Mouse (Mus musculus): ENCODE results near the gene Snx3.

The Snx3 gene

DNA sequence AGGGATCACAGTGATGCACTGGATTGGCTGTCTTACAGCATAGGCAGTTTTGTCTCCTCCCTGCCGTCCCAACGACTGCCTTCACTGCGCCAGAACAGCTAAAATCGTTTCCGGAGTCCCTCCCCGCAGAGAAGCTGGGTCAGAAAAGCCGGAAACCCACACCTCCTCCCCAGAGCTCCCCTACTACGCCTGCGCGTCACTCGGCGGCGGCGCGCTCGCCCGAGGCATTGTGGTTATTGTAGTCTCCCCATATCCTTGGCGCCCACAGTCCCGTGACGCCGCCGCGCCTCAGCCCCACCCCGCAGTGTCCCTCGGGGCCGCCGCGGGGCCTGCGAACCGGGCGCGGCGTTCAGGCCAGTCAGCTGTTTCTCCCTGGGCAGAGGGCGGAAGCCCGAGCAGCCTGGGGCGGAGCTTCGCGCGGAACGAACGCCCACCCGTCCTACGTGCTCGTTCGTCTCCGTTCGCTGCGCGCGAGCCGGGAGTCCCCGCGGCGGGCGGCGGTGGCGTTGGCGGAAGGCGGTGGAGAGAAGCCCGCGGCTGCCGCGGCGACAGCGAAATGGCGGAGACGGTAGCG is at the start of gene Snx3:
Snx3 (plus strand) TSS at position 256 of the 574 bp plus-strand sequence.
- DNase-seq (ENCODE audit: extremely low read depth, low read depth, low spot score), result no peak

- no peak for DNase-seq (ENCODE audit: extremely low read depth, low read depth, low spot score)
Observed at GRCm38 (mm10) chr10:42454266-42454665, 47.6 kb upstream of the Snx3 start.

- DNase-seq (ENCODE audit: extremely low read depth, low read depth, low spot score), result no peak
Observed at GRCm38 (mm10) chr10:42454690-42455089, 47.1 kb upstream of the Snx3 start.

GRCm38 (mm10) chr10:42455981-42456380 is 45.8 kb upstream of the Snx3 start:
- DNase-seq (ENCODE audit: extremely low read depth, low read depth, low spot score), result no peak

- DNase-seq (ENCODE audit: extremely low read depth, low read depth, low spot score), result no peak
Observed at GRCm38 (mm10) chr10:42457557-42458191, 44.2 kb upstream of the Snx3 start.

DNA sequence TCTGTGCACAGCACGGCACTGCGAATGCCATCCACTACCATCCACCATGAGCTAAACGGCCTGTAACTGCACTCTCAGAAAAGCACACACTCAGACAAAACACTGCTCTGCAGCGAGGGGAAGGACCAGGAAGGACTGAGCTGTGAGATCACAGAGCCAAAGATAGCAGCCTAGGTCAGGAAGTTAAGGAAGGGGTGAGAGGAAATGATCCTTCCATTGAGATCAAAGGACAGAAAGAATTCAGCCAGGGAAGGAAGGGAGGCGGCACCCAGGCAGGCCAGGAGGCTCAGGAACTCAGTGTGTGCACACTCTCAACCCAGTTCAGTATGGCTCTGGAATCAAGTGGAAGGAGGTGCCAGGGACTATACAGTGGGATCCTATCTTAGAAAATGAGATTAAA is 37.6 kb upstream of the Snx3 start:
- DNase-seq (ENCODE audit: extremely low read depth, low read depth, low spot score), result no peak

DNA sequence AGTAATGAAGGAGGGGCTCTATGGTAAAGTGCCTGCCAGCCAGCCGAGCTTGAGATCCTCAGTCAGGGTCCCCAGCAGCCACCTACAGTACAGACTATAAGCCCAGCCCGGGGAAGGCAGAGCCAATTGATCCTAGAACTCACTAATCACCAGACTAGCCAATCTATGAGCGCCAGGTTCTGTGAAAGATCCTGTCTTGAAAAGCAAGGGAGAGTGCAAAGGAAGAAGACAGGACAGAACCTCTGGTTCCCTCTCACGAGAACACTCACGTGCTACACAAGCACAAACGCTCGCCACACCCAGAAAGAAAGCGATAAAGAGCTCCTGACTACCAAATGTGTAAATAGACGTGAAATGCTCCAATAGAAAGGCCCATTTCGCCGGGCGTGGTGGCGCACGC is 37.0 kb upstream of the Snx3 start:
- no peak for DNase-seq (ENCODE audit: extremely low read depth, low read depth, low spot score)

DNA sequence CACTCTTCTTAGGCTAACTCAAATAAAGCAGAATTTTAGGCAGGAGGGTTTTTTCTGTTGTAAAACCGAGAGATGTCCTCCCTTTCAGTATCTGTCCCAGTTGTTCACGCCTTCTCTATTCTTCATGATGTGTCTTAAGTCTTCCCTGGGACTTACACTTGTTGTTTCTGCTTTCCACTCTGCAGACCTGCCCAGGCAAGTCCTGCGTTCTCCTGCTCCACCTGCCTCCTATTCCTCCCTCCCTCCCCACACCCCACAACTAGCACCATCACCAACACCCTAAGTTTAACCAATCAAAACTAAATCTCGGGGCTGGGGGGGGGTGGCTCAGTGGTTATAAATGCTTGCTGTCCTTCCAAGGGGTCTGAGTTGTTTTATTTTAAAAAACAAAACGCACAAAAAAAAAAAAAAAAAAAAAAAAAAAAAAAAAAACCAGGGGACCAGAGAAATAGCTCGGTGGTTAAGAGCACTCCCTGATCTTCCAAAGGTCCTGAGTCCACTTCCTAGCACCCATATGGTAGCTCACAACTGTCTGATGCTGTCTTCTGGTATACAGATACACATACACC is 26.8 kb upstream of the Snx3 start:
- no peak for DNase-seq (ENCODE audit: extremely low read depth, low read depth, low spot score)

DNA sequence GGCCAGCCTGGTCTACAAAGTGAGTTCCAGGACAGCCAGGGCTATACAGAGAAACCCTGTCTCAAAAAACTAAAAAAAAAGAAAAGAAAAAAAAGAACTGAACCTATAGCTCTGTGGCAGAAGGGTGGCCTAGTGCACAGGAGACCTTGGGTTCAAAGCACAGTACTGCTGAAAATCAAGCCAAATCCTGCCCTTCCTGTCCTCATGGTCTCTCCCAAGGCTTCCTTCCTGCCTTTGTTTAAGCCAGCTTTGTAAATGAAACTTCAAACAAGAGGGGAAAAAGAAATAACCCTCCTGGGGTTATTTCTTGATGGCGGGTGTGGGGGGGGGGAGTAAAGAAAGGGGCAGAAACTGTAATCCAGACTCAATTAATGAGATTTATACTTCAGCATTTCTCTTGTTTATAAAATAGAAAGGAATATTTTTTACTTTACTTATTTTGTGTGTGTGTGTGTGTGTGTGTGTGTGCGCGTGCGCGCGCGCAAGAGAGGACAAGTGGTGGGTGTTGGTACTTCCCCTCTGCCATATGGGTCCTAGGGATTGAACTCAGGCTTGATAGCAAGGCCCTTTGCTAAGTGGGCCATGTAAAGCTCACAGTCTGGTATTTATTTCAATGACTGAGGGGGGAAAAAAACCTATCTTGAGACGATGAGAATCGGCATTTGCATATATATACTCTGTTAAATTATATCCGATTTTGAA is 24.9 kb upstream of the Snx3 start:
- DNase-seq (ENCODE audit: extremely low read depth, low read depth, low spot score), result no peak

- no peak for DNase-seq (ENCODE audit: extremely low read depth, low read depth, low spot score)
Observed at GRCm38 (mm10) chr10:42477550-42478340, 24.1 kb upstream of the Snx3 start.

DNA sequence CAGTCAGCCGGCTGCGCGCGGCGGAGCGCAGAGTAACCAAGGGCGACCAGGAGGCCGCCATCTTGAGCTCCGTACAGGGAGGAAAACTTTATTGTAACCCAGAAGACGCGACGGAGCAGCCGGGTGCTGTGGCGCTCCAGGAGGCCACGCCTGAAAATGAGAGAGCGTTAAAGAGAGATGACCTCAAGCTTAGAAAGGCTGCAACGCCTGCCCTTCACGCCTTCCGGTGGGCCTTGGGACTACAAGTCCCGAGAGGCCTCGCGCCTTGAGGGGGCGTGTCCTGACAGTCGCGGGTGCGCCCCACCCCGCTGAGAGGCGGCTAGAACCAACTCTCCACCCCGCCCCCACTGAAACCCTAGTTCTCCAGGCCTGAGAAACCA is 23.5 kb upstream of the Snx3 start, which contains the start of gene Afg1l:
Afg1l (minus strand) TSS at position 225 of the 380 bp plus-strand sequence.
- DNase-seq (ENCODE audit: extremely low read depth, low read depth, low spot score), result peak; percentile 76

DNA sequence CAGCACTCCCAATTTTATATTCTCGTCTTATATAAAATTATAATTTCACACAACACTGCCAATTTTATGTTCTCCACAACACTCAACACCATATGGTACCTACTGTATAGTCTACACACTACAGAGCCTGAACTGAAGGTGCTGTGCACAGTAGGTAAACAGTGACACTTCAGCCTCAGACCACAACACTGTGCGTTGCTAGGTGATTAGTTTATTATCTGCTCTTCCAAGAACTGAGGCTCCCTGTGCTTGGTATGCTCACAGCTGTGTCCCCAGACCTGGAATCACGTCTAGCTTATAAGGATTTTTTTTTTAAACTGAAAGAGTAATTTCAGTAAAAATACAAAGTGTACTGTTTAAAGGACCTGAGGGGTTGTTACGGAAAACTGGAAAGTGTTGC is 21.1 kb upstream of the Snx3 start:
- DNase-seq (ENCODE audit: extremely low read depth, low read depth, low spot score), result no peak

- no peak for DNase-seq (ENCODE audit: extremely low read depth, low read depth, low spot score)
Observed at GRCm38 (mm10) chr10:42488606-42489296, 13.1 kb upstream of the Snx3 start.

- DNase-seq (ENCODE audit: extremely low read depth, low read depth, low spot score), result no peak
Observed at GRCm38 (mm10) chr10:42491158-42491557, 10.7 kb upstream of the Snx3 start.

GRCm38 (mm10) chr10:42492027-42492771 is 9.6 kb upstream of the Snx3 start:
- DNase-seq (ENCODE audit: extremely low read depth, low read depth, low spot score), result no peak

- DNase-seq (ENCODE audit: extremely low read depth, low read depth, low spot score), result no peak
Observed at GRCm38 (mm10) chr10:42493000-42493399, 8.8 kb upstream of the Snx3 start.

DNA sequence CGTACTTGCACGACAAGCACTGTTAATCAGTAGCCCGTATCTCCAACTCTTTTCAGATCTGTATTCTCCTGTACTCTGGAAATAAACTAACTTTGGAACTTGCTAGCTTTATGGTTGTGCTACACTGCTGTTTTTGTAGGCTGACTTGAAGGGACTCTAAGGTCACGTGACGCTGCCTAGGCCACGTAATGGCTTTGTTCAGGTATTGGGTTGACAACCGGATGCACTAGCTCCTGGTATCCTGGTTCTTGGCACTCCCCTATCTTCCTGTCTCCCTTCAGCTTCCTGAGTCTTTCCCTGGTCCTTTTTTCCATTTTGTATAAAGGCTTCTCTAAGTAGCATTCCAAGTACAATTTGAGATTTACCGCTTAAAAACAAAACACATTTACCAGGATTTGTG is 1.2 kb upstream of the Snx3 start:
- DNase-seq (ENCODE audit: extremely low read depth, low read depth, low spot score), result no peak

GRCm38 (mm10) chr10:42501161-42501560 is 669 bp upstream of the Snx3 start:
- DNase-seq (ENCODE audit: extremely low read depth, low read depth, low spot score), result no peak

DNA sequence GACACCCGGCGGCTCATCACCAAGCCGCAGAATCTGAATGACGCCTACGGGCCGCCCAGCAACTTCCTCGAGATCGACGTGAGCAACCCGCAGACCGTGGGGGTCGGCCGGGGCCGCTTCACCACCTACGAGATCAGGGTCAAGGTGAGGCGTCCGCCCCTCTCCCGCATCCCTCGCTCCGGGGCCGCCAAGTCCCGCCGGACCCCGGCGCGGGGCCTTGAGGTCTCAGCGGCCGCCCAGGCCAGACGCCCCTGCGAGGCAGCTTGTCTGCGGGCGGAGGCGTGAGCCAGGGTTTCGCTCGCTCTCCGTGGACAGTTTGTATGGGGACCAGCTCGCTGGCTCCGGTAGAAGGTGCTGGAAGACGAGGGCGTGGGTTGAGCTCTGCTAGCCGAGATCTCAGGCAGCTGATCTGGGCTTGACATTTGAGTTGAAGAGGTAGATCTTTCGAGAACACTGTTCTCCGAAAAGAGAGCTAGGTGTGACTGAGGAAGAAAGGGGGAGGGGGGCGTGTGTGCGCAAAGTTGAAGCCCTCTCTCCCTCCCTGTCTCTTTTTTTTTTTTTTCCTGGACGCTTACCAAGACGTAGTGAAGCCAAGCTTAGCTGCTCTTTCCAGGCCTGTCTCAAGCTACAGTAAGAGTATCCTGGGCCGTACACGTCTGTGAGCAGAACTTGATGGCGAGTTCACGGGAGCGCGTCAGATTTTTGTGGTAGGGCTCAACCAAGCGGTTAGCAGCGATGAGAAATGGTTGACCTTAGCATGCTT is 700 bp downstream of the Snx3 start:
- DNase-seq (ENCODE audit: extremely low read depth, low read depth, low spot score), result no peak

All from fat pad, adult 2 months (tissue).